Mouse (Mus musculus) heart, postnatal 10 days (tissue): ENCODE data around the gene Barx2. TPM values are rescaled to one million over a fixed set of nuclear protein-coding genes. Genes with fewer than 3 reads are reported as not detected.

Experiments
- DNase-seq, 2 experiments: peaks; one replicate each; pipeline ENCODE4 v3.0.0; 2021
- intact Hi-C: fragments of 180-260 bp; cut with DNase I; formaldehyde crosslinking; loops from one replicate; pipeline ENCODE4 v1.15.1; 2025
- total RNA-seq, 2 experiments: library from RNA; stranded (reverse); gene quantifications; 2 replicates each; pipeline ENCODE4 v1.2.3; 2021

Gene Barx2
- total RNA-seq, 2 experiments from 2014 or later = not detected

GRCm38 (mm10) chr9:31839106-31840027, 73.9 kb downstream of the Barx2 start:
- no peak for DNase-seq

GRCm38 (mm10) chr9:31838047-31838446, 75.2 kb downstream of the Barx2 start:
- intact Hi-C loops = no loop called here
- DNase-seq = no peak

More at GRCm38 (mm10) chr9:31839106-31840027, 73.9 kb downstream of the Barx2 start:
- intact Hi-C loops = no loop called here

DNA sequence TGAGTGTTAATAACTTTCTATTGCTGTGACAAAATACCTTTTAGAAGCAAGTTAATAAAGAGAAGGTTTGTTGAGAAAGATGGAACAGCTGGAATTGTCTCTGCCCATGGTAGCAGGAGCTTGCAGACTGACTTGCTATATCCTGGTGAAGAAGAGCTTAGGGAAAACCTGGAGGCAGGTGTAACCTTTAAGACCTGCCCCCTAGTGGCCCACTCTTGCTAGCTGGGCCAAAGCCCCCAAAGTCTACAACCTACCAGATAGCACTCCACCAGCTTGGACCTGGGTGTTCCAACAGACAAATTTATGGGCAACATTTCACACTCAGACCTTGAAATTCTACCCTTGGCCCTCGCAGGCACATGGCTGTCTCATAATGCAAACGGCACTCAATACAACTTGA, 104.5 kb downstream of the Barx2 start:
- DNase-seq = no peak
- intact Hi-C loops = no loop called here

DNA sequence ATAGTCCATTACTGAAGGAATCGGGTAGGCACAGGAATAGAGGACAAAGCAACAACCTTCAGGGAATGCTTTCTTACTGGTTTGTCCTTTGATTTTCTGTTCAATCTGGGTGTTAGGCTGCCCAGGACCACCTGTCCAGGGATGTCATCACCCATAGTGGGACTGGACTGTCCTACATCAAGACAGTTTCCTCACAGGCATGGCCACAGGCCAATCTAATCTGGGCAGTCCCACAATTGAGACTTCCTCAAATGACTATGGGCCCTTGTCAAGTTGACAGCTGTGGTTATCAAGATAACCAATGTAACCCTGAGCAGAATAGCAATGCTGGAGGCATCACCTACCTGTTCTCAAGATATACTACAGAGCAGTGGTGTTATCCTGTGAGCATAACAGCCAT, 110.6 kb downstream of the Barx2 start:
- intact Hi-C loops = no loop called here
- no peak for DNase-seq

Other genes starting within 250 kb of the Barx2 start
- 10 to 100 TPM; 37.1 to 38.4 TPM for gene Arhgap32, start 202.7 kb upstream of the Barx2 start, total RNA-seq